Mouse (Mus musculus): ENCODE measurements around the gene Slc22a4.

GRCm38 (mm10) chr11:54016051-54016450, 11.8 kb downstream of the Slc22a4 start:
- no peak for TF ChIP-seq CTCF (IDR thresholded peaks at IDR 0.05; ENCODE audit: control insufficient read depth, insufficient read depth, insufficient read length)
- TF ChIP-seq CEBPB (IDR thresholded peaks at IDR 0.05; ENCODE audit: low read depth), result no peak
- no peak for TF ChIP-seq MYOD1 (IDR thresholded peaks at IDR 0.05; ENCODE audit: control insufficient read depth, insufficient read length, low read depth)
- TF ChIP-seq USF1 (IDR thresholded peaks at IDR 0.05; ENCODE audit: low read depth), result no peak
- TF ChIP-seq MAX (IDR thresholded peaks at IDR 0.05), result no peak

Measured in C2C12 (cell line).